Mouse (Mus musculus) naive thymus-derived CD4-positive, alpha-beta T cell, adult 5 months (primary cell): ENCODE measurements around the gene Gm17509. TPM values are rescaled to one million over a fixed set of nuclear protein-coding genes. Genes with fewer than 3 reads are reported as not detected.

ENCODE experiments used
- polyA plus RNA-seq: library from polyadenylated mRNA; unstranded; fragments of 100-300 nt; shearing (Covaris generic); gene quantifications from one replicate; pipeline ENCODE4 v1.2.1, GENCODE M21; 2017

The Gm17509 gene
- polyA plus RNA-seq = 4.8 TPM

GRCm38 (mm10) chr13:117220501-117221321 lies at the start of gene Gm17509:
Gm17509 (minus strand) TSS chr13:117221075.

GRCm38 (mm10) chr13:117208236-117208635 lies 12.6 kb downstream of the Gm17509 start, which contains the start of gene Emb:
Emb (plus strand) TSS chr13:117208536.

Other genes starting within 250 kb of the Gm17509 start
- 56.4 TPM for gene Parp8, start 195.5 kb downstream of the Gm17509 start, polyA plus RNA-seq
- 930 TPM for gene Emb, start 12.5 kb downstream of the Gm17509 start, polyA plus RNA-seq